Mouse (Mus musculus): Measurements from ENCODE around the gene Aco1.

- no peak for TF ChIP-seq CTCF (IDR thresholded peaks at IDR 0.05; ENCODE audit: borderline replicate concordance, insufficient read depth, low read depth, low read length)
- TF ChIP-seq POLR2A (IDR thresholded peaks at IDR 0.05; ENCODE audit: borderline replicate concordance, insufficient read depth, low read length): no peak
Measured at GRCm38 (mm10) chr4:40227886-40228285, 85.0 kb downstream of the Aco1 start.
